Mouse (Mus musculus) midbrain, embryonic 11.5 days (tissue): Measurements from ENCODE around the gene Fbxo2. TPM values are rescaled to one million over a fixed set of nuclear protein-coding genes. Genes with fewer than 3 reads are reported as not detected.
"Not testable (repeated sequence)": the region's sequence is repeated elsewhere in the genome, so short reads cannot be mapped to it uniquely, and the experiment has no call there.

Experiments used
- ATAC-seq: fragments of 200-750 bp; cut with Nextera tagmentation; 2 replicates; pipeline ENCODE4 v1.8.0; 2017; ENCODE audit warnings: moderate TSS enrichment, moderate library complexity; ENCODE audit not compliant: low FRiP score
- DNase-seq: peaks from one replicate; pipeline ENCODE4 v3.0.0; 2015; ENCODE audit warnings: low spot score; ENCODE audit errors: missing footprints
- H3K27ac ChIP-seq: fragments of 300-500 bp; sonication (generic); 2 replicates; pipeline ENCODE4 v1.5.1; 2014; ENCODE audit warnings: low read depth, low read length
- H3K27me3 ChIP-seq: fragments of 300-500 bp; sonication (generic); 2 replicates; pipeline ENCODE4 v1.6.1; 2014; ENCODE audit warnings: mild to moderate bottlenecking, low read length, moderate library complexity, mixed read lengths; ENCODE audit not compliant: control insufficient read depth, insufficient read depth
- H3K36me3 ChIP-seq: fragments of 300-500 bp; sonication (generic); 2 replicates; pipeline ENCODE4 v1.6.1; 2014; ENCODE audit warnings: mild to moderate bottlenecking, low read length, moderate library complexity, mixed read lengths; ENCODE audit not compliant: control insufficient read depth, insufficient read depth
- H3K4me1 ChIP-seq: fragments of 300-500 bp; sonication (generic); 2 replicates; pipeline ENCODE4 v1.6.1; 2014; ENCODE audit warnings: low read length; ENCODE audit not compliant: control insufficient read depth, insufficient read depth
- H3K4me2 ChIP-seq: fragments of 300-500 bp; sonication (generic); 2 replicates; pipeline ENCODE4 v1.6.1; 2014; ENCODE audit warnings: mild to moderate bottlenecking, moderate library complexity
- H3K4me3 ChIP-seq: fragments of 300-500 bp; sonication (generic); 2 replicates; pipeline ENCODE4 v1.5.1; 2014; ENCODE audit warnings: low read depth, low read length
- H3K9ac ChIP-seq: fragments of 300-500 bp; sonication (generic); 2 replicates; pipeline ENCODE4 v1.6.1; 2014; ENCODE audit warnings: low read length
- H3K9me3 ChIP-seq: fragments of 300-500 bp; sonication (generic); 2 replicates; pipeline ENCODE4 v1.6.1; 2016; ENCODE audit warnings: low read length; ENCODE audit not compliant: control insufficient read depth
- WGBS: fragments of 180-500 bp; shearing (Covaris S2); extraction: QIAGEN DNeasy Blood & Tissue Kit; methylation state at CpG from one replicate; pipeline ENCODE4 v1.1.7; 2014; 5-methylcytosine and 5-hydroxymethylcytosine counted together
- polyA plus RNA-seq: library from polyadenylated mRNA; unstranded; fragments of >200 nt; fragmentation: Nextera tagmentation; extraction: Ambion mirVana; gene quantifications from 2 replicates; pipeline ENCODE4 v1.2.1, GENCODE M21; 2014

The Fbxo2 gene
- polyA plus RNA-seq = 0.58 and 1.1 TPM in 2 replicates

GRCm38 (mm10) chr4:148160436-148161390 lies at the start of gene Fbxo2, which contains the start of gene Fbxo44:
TSS of gene Fbxo2 (plus strand) at chr4:148160621.
TSS of gene Fbxo44 (minus strand) at chr4:148160482.
- Histone ChIP-seq H3K27me3 (peaks cover 50% of the 10 kb centered on the region), H3K9ac (peak within 1 kb of the TSS; percentile 77), H3K4me3 (peak within 1 kb of the TSS; percentile 65), H3K4me1 (peaks cover 23% of the 10 kb centered on the region), H3K27ac (peak within 1 kb of the TSS; percentile 75), H3K9me3 (no peaks in the 10 kb centered on the region), H3K4me2 (peak within 1 kb of the TSS; percentile 88), H3K36me3 (no peaks in the 10 kb centered on the region; the same call in 1 of the 2 replicates)
- ATAC-seq (no peak), DNase-seq (peak; percentile 94)
- 0% methylated on average over 38 of the region's 43 CpGs for WGBS

GRCm38 (mm10) chr4:148112519-148112918 lies 47.9 kb upstream of the Fbxo2 start:
- H3K27ac ChIP-seq = no peak overlapping the region
- no peaks in the 10 kb centered on the region; the same call in 1 of the 2 replicates for H3K9me3 ChIP-seq
- H3K4me3 ChIP-seq = no peak overlapping the region
- no peak for DNase-seq
- H3K36me3 ChIP-seq = no peaks in the 10 kb centered on the region; the same call in 1 of the 2 replicates
- 89% methylated on average over 12 of the region's 12 CpGs for WGBS
- H3K4me1 ChIP-seq = peaks cover 10% of the 10 kb centered on the region
- H3K9ac ChIP-seq = no peak overlapping the region
- ATAC-seq = no peak
- no peak overlapping the region for H3K4me2 ChIP-seq
- H3K27me3 ChIP-seq = no peaks in the 10 kb centered on the region

- H3K27me3 ChIP-seq = no peaks in the 10 kb centered on the region
- WGBS = 2% methylated on average over 15 of the region's 15 CpGs
- H3K27ac ChIP-seq = peak overlapping the region; percentile 16; the same call in 1 of the 2 replicates
- DNase-seq (peak; percentile 98), ATAC-seq (peak; percentile 70)
- no peaks in the 10 kb centered on the region for H3K36me3 ChIP-seq
- no peak overlapping the region; the same call in 1 of the 2 replicates for H3K4me2 ChIP-seq
- no peak overlapping the region for H3K4me3 ChIP-seq
- peaks cover 10% of the 10 kb centered on the region for H3K4me1 ChIP-seq
- peak overlapping the region; percentile 47 for H3K9ac ChIP-seq
- H3K9me3 ChIP-seq = no peaks in the 10 kb centered on the region; the same call in 1 of the 2 replicates
Measured at GRCm38 (mm10) chr4:148114758-148115391, 45.5 kb upstream of the Fbxo2 start.

- no peaks in the 10 kb centered on the region for H3K36me3 ChIP-seq
- no peaks in the 10 kb centered on the region for H3K27me3 ChIP-seq
- peak overlapping the region; percentile 16; the same call in 1 of the 2 replicates for H3K27ac ChIP-seq
- 0 out of 2 replicates have a peak overlapping the region, but pooled peaks have one; percentile 10 for H3K4me2 ChIP-seq
- no peaks in the 10 kb centered on the region; the same call in 1 of the 2 replicates for H3K9me3 ChIP-seq
- no peak overlapping the region for H3K4me3 ChIP-seq
- whole genome bisulfite sequencing = 6% methylated on average over 15 of the region's 15 CpGs
- H3K4me1 ChIP-seq = peaks cover 10% of the 10 kb centered on the region
- peak; percentile 92 for DNase-seq
- peak overlapping the region; percentile 47 for H3K9ac ChIP-seq
- peak; percentile 58 for ATAC-seq
Measured at GRCm38 (mm10) chr4:148115467-148115866, 45.0 kb upstream of the Fbxo2 start.

- 73% methylated on average over 4 of the region's 4 CpGs for whole genome bisulfite sequencing
- no peak overlapping the region for H3K27ac ChIP-seq
Measured at GRCm38 (mm10) chr4:148116657-148117056, 43.8 kb upstream of the Fbxo2 start.

GRCm38 (mm10) chr4:148117392-148117791 lies 43.0 kb upstream of the Fbxo2 start:
- no peaks in the 10 kb centered on the region for H3K36me3 ChIP-seq
- DNase-seq (no peak), ATAC-seq (no peak)
- WGBS = 76% methylated on average over 4 of the region's 4 CpGs
- H3K9ac ChIP-seq = no peak overlapping the region
- no peak overlapping the region for H3K27ac ChIP-seq
- H3K4me2 ChIP-seq = no peak overlapping the region
- peaks cover 16% of the 10 kb centered on the region for H3K4me1 ChIP-seq
- H3K4me3 ChIP-seq = no peak overlapping the region
- H3K27me3 ChIP-seq = no peaks in the 10 kb centered on the region
- H3K9me3 ChIP-seq = no peaks in the 10 kb centered on the region; the same call in 1 of the 2 replicates

More at GRCm38 (mm10) chr4:148116657-148117056, 43.8 kb upstream of the Fbxo2 start:
- Histone ChIP-seq H3K36me3 (no peaks in the 10 kb centered on the region), H3K27me3 (no peaks in the 10 kb centered on the region), H3K9me3 (no peaks in the 10 kb centered on the region; the same call in 1 of the 2 replicates), H3K4me2 (no peak overlapping the region), H3K4me1 (peaks cover 10% of the 10 kb centered on the region), H3K9ac (no peak overlapping the region), H3K4me3 (no peak overlapping the region)
- no peak for DNase-seq
- ATAC-seq = no peak

GRCm38 (mm10) chr4:148119578-148119977 lies 40.8 kb upstream of the Fbxo2 start:
- H3K4me2 ChIP-seq, H3K9me3 ChIP-seq, H3K27ac ChIP-seq, H3K4me3 ChIP-seq, H3K36me3 ChIP-seq, H3K27me3 ChIP-seq, H3K9ac ChIP-seq, DNase-seq, ATAC-seq: not testable (repeated sequence)
- H3K4me1 ChIP-seq = peaks cover 20% of the 10 kb centered on the region
- WGBS = 89% methylated on average over 9 of the region's 9 CpGs

- WGBS = 85% methylated on average over 9 of the region's 9 CpGs
- Histone ChIP-seq H3K27me3 (no peaks in the 10 kb centered on the region), H3K9me3 (no peaks in the 10 kb centered on the region; the same call in 1 of the 2 replicates), H3K27ac (no peak overlapping the region), H3K4me2 (no peak overlapping the region), H3K4me3 (no peak overlapping the region), H3K36me3 (no peaks in the 10 kb centered on the region), H3K9ac (no peak overlapping the region), H3K4me1 (peaks cover 13% of the 10 kb centered on the region)
- ATAC-seq = no peak
- DNase-seq = no peak
Measured at GRCm38 (mm10) chr4:148120555-148120954, 39.9 kb upstream of the Fbxo2 start.
